In the genomic region with DNA sequence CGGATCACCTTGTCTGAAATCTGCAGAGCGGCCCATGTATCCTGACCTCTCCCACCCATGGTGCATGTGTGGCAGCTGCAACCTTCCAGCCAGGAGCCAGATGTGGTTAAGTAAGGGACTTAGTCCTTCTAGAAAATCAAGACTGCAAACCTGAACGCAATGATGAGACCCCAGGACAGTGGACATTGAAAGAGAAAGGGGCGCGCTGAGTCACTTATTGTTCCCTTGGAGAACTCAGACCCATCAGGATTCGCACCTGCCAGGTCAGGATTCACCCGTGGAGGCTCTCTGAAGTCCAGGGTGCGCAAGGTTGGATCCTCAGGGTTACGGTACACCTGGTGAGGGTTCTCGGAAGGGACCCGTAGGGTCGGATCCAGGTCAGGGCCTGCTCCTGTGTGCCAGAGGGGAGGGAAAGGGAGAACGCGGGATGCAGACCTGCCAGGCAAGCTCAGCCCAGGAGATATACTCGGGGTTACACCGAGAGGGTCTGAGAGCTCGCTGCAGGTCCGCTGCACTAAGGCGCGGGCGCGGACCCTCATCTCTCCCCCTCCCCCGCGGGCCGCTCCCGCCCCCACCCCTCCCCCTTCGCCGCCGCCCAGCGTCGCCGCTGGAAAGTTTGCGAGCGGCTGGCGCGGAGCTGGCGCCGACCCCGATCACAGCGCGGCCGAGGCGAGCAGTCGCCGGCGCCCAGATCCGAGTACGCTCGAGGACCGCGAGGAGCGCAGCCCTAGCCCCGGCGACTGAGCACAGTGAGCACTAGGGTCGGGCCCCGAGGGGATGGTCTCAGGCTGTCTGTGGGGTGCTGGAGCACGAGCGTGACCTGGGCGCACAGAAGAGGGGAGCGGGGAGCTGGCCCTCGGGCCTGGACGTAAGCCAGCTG, we compare ENCODE assay signal across 7 mouse cellular contexts. TPM values are rescaled to one million over a fixed set of nuclear protein-coding genes. Genes with fewer than 3 reads are reported as not detected.
DNase-seq lines count a peak whose midpoint lies in the region; ATAC-seq and TF ChIP-seq lines count a peak whose summit lies in the region.

A gene (plus strand): TSS at position 615 of the 880 bp plus-strand sequence.

- H3K27ac ChIP-seq in ES-Bruce4 (ENCODE audit: insufficient read depth, low read length): no peak within 1 kb of the TSS
- no peak within 1 kb of the TSS for H3K27ac ChIP-seq in heart, postnatal 0 days (ENCODE audit: low read depth)
- peak within 1 kb of the TSS; percentile 29 for H3K27ac ChIP-seq in liver, embryonic 13.5 days
- H3K27ac ChIP-seq in stomach, embryonic 16.5 days (ENCODE audit: low read length): no peak within 1 kb of the TSS

- H3K4me3 ChIP-seq in E14TG2a.4 (replicated peaks; ENCODE audit: low read length) (peak within 1 kb of the TSS; percentile 75), ES-Bruce4 (ENCODE audit: low read depth, low read length) (peak within 1 kb of the TSS; percentile 59)
- peak within 1 kb of the TSS; percentile 47 for H3K4me3 ChIP-seq in heart, postnatal 0 days (ENCODE audit: low read depth, low read length)
- H3K4me3 ChIP-seq in liver, embryonic 13.5 days (replicated peaks): peak within 1 kb of the TSS; percentile 54
- peak within 1 kb of the TSS; percentile 48 for H3K4me3 ChIP-seq in stomach, embryonic 16.5 days (replicated peaks; ENCODE audit: low read length)

- no peaks in the 10 kb centered on the region for H3K36me3 ChIP-seq in E14TG2a.4 (ENCODE audit: insufficient read depth, low read length)
- H3K36me3 ChIP-seq in ES-Bruce4 (ENCODE audit: control insufficient read depth, insufficient read depth, low read length, poor library complexity, severe bottlenecking): no peaks in the 10 kb centered on the region
- H3K36me3 ChIP-seq in heart, postnatal 0 days (replicated peaks; ENCODE audit: control insufficient read depth, insufficient read depth, low read length): no peaks in the 10 kb centered on the region
- H3K36me3 ChIP-seq in liver, embryonic 13.5 days: no peaks in the 10 kb centered on the region
- no peaks in the 10 kb centered on the region for H3K36me3 ChIP-seq in stomach, embryonic 16.5 days (ENCODE audit: control insufficient read depth, insufficient read depth, low read length)

- H3K4me1 ChIP-seq in E14TG2a.4 (replicated peaks; ENCODE audit: low read depth, low read length) (peaks cover 17% of the 10 kb centered on the region), ES-Bruce4 (ENCODE audit: control insufficient read depth, insufficient read depth, low read length) (no peaks in the 10 kb centered on the region)
- H3K4me1 ChIP-seq in heart, postnatal 0 days (ENCODE audit: control insufficient read depth, insufficient read depth): peaks cover 7% of the 10 kb centered on the region
- H3K4me1 ChIP-seq in liver, embryonic 13.5 days (replicated peaks): peaks cover 31% of the 10 kb centered on the region
- peaks cover 11% of the 10 kb centered on the region for H3K4me1 ChIP-seq in stomach, embryonic 16.5 days (ENCODE audit: control insufficient read depth, insufficient read depth, low read length)

- peak within 1 kb of the TSS; percentile 66 for H3K4me2 ChIP-seq in heart, postnatal 0 days (ENCODE audit: low read depth, low read length)
- peak within 1 kb of the TSS; percentile 61 for H3K4me2 ChIP-seq in liver, embryonic 13.5 days
- peak within 1 kb of the TSS; percentile 87 for H3K4me2 ChIP-seq in stomach, embryonic 16.5 days (ENCODE audit: low read depth, low read length)

- H3K9ac ChIP-seq in ES-Bruce4 (ENCODE audit: low read depth, poor library complexity, severe bottlenecking): peak within 1 kb of the TSS; percentile 50
- H3K9ac ChIP-seq in heart, postnatal 0 days (replicated peaks; ENCODE audit: low read depth, low read length): peak within 1 kb of the TSS; percentile 37; the same call in 1 of the 2 replicates
- peak within 1 kb of the TSS; percentile 65 for H3K9ac ChIP-seq in liver, embryonic 13.5 days
- H3K9ac ChIP-seq in stomach, embryonic 16.5 days (ENCODE audit: low read length): peak within 1 kb of the TSS; percentile 76

- H3K9me3 ChIP-seq in E14TG2a.4 (ENCODE audit: low read length) (no peaks in the 10 kb centered on the region), ES-Bruce4 (replicated peaks; ENCODE audit: control insufficient read depth, insufficient read depth, low read length, poor library complexity, severe bottlenecking) (no peaks in the 10 kb centered on the region)
- no peaks in the 10 kb centered on the region for H3K9me3 ChIP-seq in heart, postnatal 0 days (replicated peaks; ENCODE audit: control insufficient read depth, low read length)
- H3K9me3 ChIP-seq in liver, embryonic 13.5 days (replicated peaks): no peaks in the 10 kb centered on the region
- H3K9me3 ChIP-seq in stomach, embryonic 16.5 days (replicated peaks; ENCODE audit: control insufficient read depth, low read length): no peaks in the 10 kb centered on the region

- 11% methylated on average over 43 of the region's 62 CpGs for WGBS in heart, postnatal 0 days
- 10% methylated on average over 62 of the region's 62 CpGs for WGBS in liver, embryonic 13.5 days (ENCODE audit: insufficient replicate concordance)
- WGBS in stomach, embryonic 16.5 days: 11% methylated on average over 61 of the region's 62 CpGs

- H3K27me3 ChIP-seq in E14TG2a.4 (ENCODE audit: insufficient read depth, low read length) (peaks cover 76% of the 10 kb centered on the region), ES-Bruce4 (ENCODE audit: control insufficient read depth, insufficient read depth, low read length, poor library complexity, severe bottlenecking) (0 out of 2 replicates have a peak, but pooled peaks cover 1% of the 10 kb centered on the region)
- H3K27me3 ChIP-seq in heart, postnatal 0 days (ENCODE audit: control insufficient read depth, insufficient read depth, low read length): peaks cover 62% of the 10 kb centered on the region
- peaks cover 74% of the 10 kb centered on the region for H3K27me3 ChIP-seq in liver, embryonic 13.5 days
- peaks cover 47% of the 10 kb centered on the region for H3K27me3 ChIP-seq in stomach, embryonic 16.5 days (ENCODE audit: control insufficient read depth, insufficient read depth, low read length)

- no peak for TF ChIP-seq POLR2A in ES-Bruce4 (IDR thresholded peaks at IDR 0.05; ENCODE audit: insufficient read depth, low read length)

- TF ChIP-seq CTCF in E14TG2a.4 (conservative IDR thresholded peaks at IDR 0.05; ENCODE audit: low read length) (no peak), ES-Bruce4 (IDR thresholded peaks at IDR 0.05; ENCODE audit: low read depth, low read length) (no peak)
- TF ChIP-seq CTCF in heart, postnatal 0 days (IDR thresholded peaks at IDR 0.05; ENCODE audit: low read depth): no peak

- ATAC-seq in heart, postnatal 0 days (ENCODE audit: insufficient read depth, low read depth): peak; percentile 39; the same call in 1 of the 2 replicates
- no peak; the same call in 1 of the 2 replicates for ATAC-seq in liver, embryonic 13.5 days (ENCODE audit: low read depth)
- ATAC-seq in stomach, embryonic 16.5 days (ENCODE audit: insufficient read depth, low FRiP score): peak; percentile 48
- ATAC-seq in inflammation-experienced regulatory T-cells, adult 6 months: no peak

- no peak for DNase-seq in heart, postnatal 0 days (ENCODE audit: low spot score)
- no peak for DNase-seq in liver, embryonic 13.5 days
- no peak for DNase-seq in testis, postnatal 14 days (ENCODE audit: low spot score)

- no peak for TF ChIP-seq EP300 in ES-Bruce4 (IDR thresholded peaks at IDR 0.05; ENCODE audit: insufficient read depth, low read depth, low read length)
- TF ChIP-seq EP300 in heart, postnatal 0 days (IDR thresholded peaks at IDR 0.05; ENCODE audit: low read depth): no peak

RNA-seq across cellular contexts. Expression of the gene that starts here (rescaled TPM):
- polyA plus RNA-seq in ES-Bruce4 (2011; ENCODE audit: insufficient read depth, insufficient read length, low read depth, missing spikeins): 0.65 TPM in 1 of 2 replicates, not detected in the other
- 0.23 and 1.9 TPM in 2 replicates for total RNA-seq in heart, postnatal 0 days (2014; rRNA removed; ENCODE audit: low replicate concordance)
- polyA plus RNA-seq in heart, postnatal 0 days (2015; fragmentation: Nextera tagmentation; extraction: Ambion mirVana): 0.81 and 1.3 TPM in 2 replicates
- 10.0 and 10.7 TPM in 2 replicates for polyA plus RNA-seq in liver, embryonic 13.5 days (2015; fragmentation: Nextera tagmentation; extraction: Ambion mirVana)
- 2.2 and 3.0 TPM in 2 replicates for polyA plus RNA-seq in stomach, embryonic 16.5 days (2015; fragmentation: Nextera tagmentation; extraction: Ambion mirVana)
- polyA plus RNA-seq in inflammation-experienced regulatory T-cells, adult 6 months (2017; shearing (Covaris generic)): not detected

Comparison
In these comparisons a context has a peak if more than half of its experiments do, and no peak if none do; other contexts are left out.
1. ATAC-seq: peak in heart, postnatal 0 days (single experiment) and stomach, embryonic 16.5 days (single experiment); none in liver, embryonic 13.5 days (single experiment) and inflammation-experienced regulatory T-cells, adult 6 months (single experiment).
2. Peak in every context shown above with its lines, with median percentiles within 50 percentile points of each other: H3K4me3 ChIP-seq, H3K9ac ChIP-seq and H3K4me2 ChIP-seq.